Mouse (Mus musculus) left cerebral cortex, postnatal 36 days (tissue): ENCODE data around the gene Samd8. TPM values are rescaled to one million over a fixed set of nuclear protein-coding genes. Genes with fewer than 3 reads are reported as not detected.

Experiments
- DNase-seq, 2 experiments: peaks; one replicate each; pipeline ENCODE4 v3.0.0; 2021 to 2022; ENCODE audit warnings: low spot score in 2 of 2, mixed read lengths in 1 of 2
- intact Hi-C: fragments of 180-260 bp; cut with DNase I; formaldehyde crosslinking; loops from one replicate; pipeline ENCODE4 v1.15.1; 2025
- total RNA-seq, 2 experiments: library from RNA; stranded (reverse); gene quantifications; 2 replicates each; pipeline ENCODE4 v1.2.3; 2021

Samd8 gene
- total RNA-seq, 2 experiments from 2014 or later: 80.4 TPM

DNA sequence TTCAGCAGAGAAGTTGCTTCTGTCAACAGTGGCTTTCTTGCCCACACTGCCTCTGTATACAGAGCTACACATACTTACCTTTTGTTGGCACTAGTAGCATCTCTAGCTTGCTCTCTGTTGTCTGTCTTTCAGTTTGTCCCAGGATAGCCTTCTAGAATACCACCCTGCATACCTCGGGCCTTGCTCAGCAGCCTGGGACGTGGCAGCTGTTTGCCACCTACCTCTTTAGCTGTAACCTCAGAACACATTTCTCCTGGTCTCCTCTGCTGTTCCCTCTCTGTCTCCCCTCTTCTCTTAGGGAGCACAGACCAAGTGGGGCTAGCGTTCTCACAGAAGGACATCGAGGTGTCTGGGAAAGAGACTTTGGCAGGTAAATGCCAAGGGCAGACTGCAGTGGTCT, 7.9 kb upstream of the Samd8 start:
- no peak for DNase-seq
- intact Hi-C loops: loop anchor here (1.0 to 10.0 kb wide), 5 partner anchors 64 to 622 kb away; no protein-coding TSS in a partner anchor

DNA sequence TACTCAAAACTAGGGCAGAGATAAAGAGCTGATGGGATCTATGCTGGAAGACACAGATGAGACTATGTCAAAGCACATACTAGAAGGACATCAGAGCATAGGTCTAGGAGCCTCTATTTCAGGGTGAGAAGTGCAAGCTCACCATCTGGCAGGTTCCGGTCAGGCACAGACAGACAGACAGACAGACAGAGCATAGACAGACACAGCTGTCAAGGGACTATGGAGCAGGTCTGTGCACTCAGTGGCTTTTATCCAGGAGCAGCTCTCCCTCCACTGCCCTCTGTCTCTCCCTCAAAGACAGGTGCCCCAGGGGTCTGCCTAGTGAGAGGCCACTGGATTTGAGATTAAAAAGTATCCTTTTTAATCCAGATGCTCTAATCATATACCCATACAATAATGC, 6.2 kb upstream of the Samd8 start:
- intact Hi-C loops: loop anchor here (5.0 to 10.0 kb wide), 3 partner anchors 129 to 607 kb away; no protein-coding TSS in a partner anchor
- DNase-seq: no peak

DNA sequence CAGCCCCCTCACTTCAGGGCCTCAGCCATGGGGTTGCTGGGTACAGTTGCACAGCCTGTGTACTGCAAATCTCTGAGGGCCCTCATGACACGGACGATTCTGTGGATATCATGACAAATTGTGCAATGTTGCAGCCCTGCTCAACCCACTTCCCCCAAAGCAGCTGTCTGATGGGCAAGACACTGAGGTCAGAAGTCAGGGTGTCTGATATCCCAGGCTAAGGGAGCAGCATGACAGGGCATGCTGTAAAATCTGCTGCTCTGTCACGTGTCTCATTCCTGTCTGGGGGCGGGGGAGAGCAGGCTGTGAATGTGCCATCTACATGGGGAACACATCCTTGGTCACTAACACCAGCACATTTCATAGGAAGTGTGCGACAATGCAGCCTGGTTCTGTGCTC, 5.2 kb upstream of the Samd8 start:
- no peak for DNase-seq
- intact Hi-C loops: loop anchor here (10.0 kb wide), 1 partner anchor 130 kb away; no protein-coding TSS in a partner anchor

DNA sequence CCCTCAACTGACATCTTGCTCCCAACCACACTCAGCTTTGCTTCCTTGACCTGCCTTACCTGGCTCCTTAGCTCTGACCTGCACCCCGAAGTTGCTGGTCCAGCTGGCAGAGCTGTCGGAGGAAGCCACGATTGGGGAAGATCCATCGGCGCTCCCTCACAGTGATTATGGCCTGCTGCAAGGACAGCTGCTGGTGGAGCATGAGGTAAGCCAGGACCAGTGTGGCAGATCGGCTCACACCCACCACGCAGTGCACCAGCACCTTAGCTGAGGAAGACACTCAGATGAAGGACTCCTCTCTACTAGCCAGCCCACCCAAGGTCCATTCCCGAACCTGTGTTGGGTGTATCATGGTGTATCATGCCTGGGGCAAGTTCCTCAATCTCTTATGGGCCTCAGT, 4.1 kb upstream of the Samd8 start:
- intact Hi-C loops: loop anchor here (10.0 kb wide), 1 partner anchor 131 kb away; no protein-coding TSS in a partner anchor
- DNase-seq: no peak

DNA sequence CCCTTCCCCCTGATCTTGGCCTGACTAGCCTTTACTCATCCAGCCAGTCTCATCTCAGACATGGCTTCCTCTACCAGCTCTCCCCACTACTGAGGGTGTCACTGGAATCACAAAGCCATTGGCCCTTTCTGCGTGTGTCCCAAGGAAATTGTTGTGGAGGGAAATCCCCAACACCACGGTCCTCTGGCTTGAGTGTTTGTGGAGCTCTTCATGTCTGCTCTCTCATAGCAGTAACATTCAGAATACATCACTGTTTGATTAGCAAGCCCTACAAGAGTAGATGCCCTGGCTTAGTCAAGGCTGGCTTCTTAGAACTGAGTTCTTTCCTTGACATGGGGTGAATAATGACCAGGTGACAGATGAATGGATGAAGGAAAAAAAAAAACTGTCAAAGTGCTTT, 3.5 kb upstream of the Samd8 start:
- intact Hi-C loops: loop anchor here (10.0 kb wide), 1 partner anchor 132 kb away; no protein-coding TSS in a partner anchor

DNA sequence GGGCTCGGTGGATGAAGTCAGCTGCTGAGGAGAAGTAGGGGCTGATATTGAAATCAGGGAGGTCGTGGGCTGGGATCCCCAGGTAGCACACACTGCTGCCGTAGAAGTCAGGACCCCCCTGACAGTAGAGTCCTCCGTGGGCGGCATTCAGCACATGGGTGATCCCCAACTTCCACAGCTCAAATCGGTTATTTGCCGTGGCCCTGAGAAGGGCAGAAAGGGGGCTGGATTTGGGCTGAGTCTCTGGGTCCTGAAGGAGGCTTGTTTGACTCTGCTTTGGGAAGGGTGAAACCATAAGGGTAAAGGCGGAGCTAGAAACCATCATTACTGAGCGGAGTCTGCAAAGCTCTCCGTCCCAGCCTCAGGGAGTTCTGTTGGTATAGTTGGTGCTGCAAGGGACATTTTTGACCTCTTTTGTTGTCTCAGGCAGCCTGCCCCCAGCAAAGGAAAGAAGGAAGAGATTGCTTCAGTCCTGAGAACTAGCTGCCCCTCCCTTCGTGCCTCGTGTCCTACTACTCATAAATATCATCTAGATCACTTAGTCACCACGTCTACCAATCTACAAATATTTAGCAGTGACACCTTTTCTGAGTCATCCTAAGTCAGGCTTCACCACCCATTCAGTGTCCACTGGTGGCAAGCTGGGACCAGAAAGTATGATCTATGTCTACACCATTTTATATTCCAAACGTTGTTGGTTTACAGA, 2.7 kb upstream of the Samd8 start:
- no peak for DNase-seq
- intact Hi-C loops: loop anchor here (10.0 kb wide), 1 partner anchor 133 kb away; no protein-coding TSS in a partner anchor

More for the DNA sequence above, 3.5 kb upstream of the Samd8 start:
- DNase-seq: no peak

DNA sequence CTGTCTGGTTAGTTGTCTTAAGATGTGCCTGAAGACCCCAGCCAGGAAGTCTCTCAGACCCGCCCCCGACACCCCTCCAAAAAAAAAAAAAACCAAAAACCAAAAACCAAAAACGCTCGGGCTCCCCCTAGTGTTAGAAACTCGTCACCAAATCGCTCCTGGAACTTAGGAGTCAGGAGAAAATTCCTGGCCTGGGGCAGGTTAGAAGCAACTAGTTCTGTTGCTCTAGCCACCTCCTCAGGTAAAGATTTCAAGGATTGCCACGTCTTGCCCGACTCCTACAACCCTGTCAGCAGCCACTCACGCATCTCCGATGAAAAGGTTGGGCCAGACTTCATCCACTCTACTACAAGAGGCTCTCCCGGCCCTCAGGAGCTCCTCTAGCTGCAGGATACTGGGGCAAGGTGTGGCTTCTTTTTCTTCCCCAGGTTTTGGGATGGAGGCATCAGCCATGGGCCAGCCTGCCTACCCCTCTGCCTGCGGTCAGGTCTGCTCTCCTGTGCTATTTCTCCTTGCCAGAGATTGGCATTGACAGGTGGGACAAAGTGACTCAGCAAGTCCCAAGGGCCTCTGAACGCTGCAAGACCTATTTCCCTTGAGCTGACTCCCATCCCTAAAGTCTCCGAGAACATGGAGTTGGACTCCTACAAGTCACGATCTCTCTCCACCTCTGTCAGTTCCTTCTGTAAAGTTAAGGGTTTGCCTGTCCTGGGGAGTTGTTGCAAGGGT, 2.0 kb upstream of the Samd8 start:
- no peak for DNase-seq
- intact Hi-C loops: loop anchor here (10.0 kb wide), 1 partner anchor 134 kb away; no protein-coding TSS in a partner anchor

DNA sequence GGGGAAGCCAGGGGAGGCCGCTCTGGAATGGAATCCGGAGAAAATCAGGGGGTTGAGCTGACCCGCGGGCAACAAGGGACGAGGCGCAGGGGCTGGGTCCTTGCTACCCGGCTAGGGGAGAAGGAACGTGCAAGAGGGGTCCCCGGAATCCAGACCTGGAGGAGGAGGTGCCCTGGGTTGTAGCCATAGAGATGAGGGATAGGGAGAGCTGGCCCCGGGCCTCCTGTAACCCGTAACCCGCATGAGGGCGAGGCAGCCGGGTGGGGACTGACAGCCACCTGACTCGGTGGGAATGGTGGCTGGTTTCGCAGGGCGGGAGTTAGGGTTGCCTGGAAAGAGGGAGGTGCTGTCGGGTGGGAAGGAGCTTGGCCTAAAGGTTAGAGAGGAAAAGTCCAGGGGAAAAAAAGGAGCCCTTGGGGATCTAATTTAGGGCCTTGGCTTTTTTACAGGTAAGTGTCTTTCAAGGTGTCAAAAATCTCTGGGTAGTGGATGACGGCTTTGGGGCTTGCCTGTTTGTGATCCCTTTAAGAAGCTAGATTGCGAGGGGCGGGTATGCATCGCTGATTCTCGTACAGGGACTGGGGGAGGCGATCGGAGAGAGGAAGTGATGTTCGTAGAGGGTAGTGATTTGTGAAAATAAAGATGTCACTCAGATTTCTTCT, 681 bp downstream of the Samd8 start, which contains the start of gene Dusp13:
Dusp13 (minus strand) TSS at position 301 of the 662 bp plus-strand sequence.
- intact Hi-C loops: loop anchor here (2.0 to 5.0 kb wide), 2 partner anchors 81 to 98 kb away; partner anchors contain the start of gene Comtd1
- peak; percentile 63 to 72 for DNase-seq

DNA sequence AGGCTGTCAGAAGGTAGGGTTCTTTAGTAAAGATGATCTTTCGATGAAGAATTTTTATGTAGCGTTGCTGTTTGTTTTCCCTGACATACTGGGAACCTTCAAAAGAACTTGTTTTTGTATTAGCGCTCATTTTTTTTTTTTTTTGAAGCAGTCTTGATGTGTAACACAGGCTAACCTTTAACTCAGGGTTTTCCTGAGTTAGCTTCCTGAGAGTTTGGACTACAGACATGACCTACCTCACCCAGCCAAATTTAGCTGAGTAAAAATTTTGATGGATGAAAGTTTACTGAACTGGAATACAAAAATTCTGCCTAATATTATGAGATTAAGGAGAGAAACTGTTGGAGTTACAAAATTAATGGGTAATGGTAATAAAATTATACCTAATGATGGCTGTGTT, 2.1 kb downstream of the Samd8 start:
- intact Hi-C loops: loop anchor here (5.0 kb wide), 1 partner anchor 80 kb away; no protein-coding TSS in a partner anchor
- no peak for DNase-seq

DNA sequence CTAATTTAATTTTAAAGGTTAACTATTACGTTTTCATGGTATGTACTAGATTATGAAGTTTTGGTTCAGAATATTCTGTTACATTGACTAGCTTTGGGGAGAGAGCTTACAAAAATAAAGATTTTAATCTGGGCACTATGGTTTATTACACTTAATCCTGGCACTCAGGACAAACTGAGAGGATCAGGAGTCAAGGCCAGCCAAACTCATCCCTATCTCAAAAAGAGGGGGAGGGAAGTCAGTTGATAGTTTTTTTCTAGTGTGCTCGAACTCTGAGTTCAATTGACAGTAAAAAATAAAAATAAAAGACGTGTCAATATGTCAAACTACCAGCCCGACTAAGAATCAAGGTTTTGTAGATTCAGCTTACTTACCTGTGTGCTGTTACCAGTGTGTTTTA, 3.0 kb downstream of the Samd8 start:
- no peak for DNase-seq
- intact Hi-C loops: loop anchor here (5.0 kb wide), 1 partner anchor 79 kb away; no protein-coding TSS in a partner anchor

DNA sequence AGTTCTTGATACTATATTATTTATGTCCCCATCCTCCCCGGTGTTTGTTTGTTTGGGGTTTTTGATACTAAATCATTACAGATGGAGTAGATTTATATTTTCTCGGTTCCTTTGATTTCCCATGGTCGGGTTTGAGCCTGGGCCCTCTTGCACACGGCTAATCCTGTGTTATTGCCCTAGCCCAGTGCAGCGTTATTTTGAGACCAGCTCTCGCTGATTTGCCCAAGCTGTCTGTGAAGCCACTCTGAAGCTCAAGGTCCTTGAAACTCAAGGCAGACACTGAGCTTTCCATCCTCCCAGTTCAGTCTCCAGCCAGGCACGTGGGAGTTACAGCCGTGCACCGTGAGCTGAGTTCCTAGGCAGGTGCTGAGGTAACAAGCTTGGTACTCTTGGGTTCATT, 11.2 kb downstream of the Samd8 start:
- no peak for DNase-seq
- intact Hi-C loops: no loop called here

DNA sequence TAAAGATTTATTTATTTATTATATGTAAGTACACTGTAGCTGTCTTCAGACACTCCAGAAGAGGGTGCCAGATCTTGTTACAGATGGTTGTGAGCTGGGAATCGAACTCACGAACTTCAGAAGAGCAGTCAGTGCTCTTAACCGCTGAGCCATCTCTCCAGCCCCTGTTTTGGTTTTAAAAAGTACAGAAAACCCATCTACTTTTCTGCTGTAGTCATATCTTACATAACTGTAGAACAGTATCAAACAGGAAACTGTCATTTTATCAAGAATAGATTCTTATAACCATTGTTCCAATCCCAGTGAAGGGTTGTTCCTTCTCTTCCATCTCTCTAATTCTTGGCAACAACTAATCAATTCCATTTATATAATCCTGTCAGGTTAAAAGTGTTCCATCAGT, 13.4 kb downstream of the Samd8 start:
- intact Hi-C loops: no loop called here
- DNase-seq: no peak

DNA sequence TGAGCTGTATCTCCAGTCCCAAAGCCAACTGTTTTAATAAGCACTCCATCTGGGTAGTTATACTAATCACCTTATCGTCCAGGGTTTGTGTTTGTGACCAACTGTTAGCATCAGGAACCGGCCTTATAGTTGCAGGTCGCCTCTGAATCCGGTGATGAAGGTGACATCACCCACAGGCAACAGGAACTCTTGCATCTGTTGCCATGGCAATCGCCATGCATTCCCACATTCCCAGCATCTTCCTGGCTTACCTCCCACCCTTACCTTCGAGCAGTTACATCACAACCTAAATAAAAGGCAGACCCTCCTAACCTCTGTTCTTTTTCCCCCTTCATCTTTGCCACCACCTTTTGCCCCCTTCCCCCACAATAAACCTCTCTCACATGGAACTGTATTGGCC, 14.3 kb downstream of the Samd8 start:
- intact Hi-C loops: no loop called here
- DNase-seq: no peak

DNA sequence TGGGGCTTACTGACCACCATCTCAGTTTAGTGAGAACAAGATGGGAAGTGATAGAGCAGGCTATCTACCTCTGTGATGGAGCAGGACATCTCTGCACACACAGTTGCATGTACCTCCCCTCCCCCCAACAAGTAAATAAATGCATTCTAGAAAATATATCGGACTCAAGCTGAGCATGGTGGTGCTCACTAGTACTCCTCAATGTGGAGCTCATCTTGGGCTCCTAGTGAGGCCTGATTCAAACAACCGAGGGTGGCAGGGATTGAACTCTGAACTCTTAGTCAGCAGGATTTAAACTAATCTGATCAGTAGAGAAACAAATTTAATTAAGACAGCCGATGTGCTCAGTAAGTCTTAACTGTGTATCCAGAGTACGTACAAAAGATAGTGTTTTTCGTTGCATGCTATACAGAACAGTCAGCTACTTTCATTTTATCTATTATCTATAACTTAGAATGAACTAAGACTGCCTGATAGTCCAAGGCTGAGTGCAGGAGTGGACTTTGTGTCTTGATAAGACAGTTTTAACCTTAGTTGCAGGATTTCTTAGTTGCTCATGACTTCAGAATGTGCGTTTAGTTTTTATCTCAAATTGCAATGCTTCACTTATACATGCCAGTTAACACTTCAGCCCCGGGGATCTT, 15.5 kb downstream of the Samd8 start:
- no peak for DNase-seq
- intact Hi-C loops: no loop called here

DNA sequence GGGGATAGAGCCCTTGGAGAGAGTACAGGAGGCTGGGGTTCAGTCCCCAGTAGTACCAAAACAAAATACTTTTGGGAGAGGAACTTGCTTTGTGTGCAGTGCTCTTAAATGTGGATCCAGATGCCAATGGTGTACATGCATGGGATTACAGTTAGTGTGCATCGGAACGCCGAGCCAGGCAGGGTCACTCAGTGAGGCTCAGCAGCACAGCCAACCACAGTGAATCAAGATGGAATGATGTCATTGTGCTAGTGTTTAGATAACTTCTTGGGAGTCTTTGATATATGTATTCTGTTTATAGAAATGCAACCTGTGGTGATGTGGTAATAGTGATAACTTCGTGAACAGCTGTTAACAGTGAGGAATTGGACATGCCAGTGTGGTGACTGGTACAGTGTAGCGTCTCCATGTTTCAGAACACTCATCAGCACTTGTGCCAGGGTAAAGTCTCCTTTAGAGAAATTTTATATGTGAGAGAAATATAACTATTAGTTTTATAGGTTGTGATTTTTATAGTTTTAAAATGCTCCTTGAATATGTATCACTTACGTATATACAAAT, 16.1 kb downstream of the Samd8 start:
- intact Hi-C loops: no loop called here
- DNase-seq: no peak

DNA sequence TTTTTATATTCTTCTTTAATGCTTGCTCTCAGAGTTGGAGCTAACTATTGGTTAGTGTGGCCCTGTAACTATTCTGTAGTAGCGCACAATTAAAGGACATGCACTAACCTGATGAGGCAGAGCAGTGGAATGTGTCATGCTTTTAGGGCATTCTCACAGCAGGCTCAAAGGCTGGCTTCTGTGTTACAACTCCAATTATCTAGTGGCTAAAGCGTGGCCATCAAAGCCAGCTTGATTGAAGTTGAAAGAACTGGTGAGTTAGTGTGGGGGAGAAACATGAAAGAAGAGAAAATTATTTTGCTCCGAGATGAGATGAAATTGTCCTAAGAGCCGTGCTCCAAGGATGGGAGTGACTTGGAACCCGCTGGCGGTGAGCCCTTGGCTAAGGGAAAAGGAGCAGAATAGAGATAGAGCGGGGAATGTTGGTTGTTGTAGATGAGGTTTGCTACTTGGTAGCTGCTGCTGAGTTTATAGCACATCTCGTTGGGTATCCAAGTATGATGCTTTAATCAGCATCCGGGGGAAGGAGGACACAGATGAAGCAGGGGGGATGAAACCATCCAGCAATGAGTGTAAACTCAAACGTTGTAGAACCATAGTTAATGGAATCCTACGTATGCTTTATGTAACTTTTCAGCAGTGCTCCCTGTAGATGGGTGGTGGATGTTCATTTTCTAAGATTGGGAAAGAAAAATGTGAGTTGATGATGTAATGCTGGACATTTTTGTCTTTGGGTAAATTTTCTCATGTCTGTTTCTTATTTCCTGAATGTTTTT, 22.4 kb downstream of the Samd8 start:
- peak in 1 of 2 experiments; percentile 12 for DNase-seq
- intact Hi-C loops: no loop called here

DNA sequence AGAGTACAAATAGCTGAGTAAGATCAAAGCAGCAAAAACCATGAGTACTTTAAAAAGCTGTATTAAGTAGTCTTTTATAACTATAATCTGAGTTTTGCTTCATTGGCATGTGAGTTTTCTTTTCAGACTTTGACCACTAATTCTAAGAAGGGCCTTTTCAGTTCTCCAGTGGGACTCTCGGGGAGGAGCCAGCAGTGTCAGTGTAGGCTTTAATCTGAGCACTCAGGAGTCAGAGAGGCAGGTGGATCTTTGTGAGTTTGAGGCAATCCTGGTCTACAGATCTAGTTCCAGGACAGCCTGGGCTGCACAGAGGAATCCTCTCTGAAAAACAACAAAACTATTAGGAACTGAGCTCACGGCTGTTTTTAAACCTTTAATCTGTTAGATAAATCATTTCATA, 23.6 kb downstream of the Samd8 start:
- no peak for DNase-seq

DNA sequence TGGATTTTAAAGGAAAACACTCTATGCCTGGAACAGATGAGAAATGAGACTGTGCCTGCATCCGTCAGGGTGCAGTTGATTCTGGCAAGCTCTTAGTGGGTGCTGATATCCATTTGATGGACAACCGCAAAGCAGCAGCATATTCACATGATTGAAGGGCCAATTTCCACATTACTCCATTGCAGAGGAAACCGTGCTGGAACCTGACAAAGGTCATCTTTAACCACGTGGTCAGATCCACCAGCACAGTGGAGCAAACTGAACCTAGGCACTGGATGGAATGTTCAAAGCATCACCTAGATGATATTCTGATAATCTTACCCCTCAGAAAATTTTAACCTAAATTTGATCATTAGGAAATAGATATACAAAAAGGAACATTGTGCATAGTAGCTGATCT, 25.9 kb downstream of the Samd8 start:
- intact Hi-C loops: no loop called here
- no peak for DNase-seq

More for the DNA sequence above, 23.6 kb downstream of the Samd8 start:
- intact Hi-C loops: no loop called here
